Mouse (Mus musculus): ENCODE results near the gene Atp6v0d1. TPM values are rescaled to one million over a fixed set of nuclear protein-coding genes. Genes with fewer than 3 reads are reported as not detected.

The Atp6v0d1 gene
- polyA plus RNA-seq, 1 experiment from 2014 or later, result 140 TPM

DNA sequence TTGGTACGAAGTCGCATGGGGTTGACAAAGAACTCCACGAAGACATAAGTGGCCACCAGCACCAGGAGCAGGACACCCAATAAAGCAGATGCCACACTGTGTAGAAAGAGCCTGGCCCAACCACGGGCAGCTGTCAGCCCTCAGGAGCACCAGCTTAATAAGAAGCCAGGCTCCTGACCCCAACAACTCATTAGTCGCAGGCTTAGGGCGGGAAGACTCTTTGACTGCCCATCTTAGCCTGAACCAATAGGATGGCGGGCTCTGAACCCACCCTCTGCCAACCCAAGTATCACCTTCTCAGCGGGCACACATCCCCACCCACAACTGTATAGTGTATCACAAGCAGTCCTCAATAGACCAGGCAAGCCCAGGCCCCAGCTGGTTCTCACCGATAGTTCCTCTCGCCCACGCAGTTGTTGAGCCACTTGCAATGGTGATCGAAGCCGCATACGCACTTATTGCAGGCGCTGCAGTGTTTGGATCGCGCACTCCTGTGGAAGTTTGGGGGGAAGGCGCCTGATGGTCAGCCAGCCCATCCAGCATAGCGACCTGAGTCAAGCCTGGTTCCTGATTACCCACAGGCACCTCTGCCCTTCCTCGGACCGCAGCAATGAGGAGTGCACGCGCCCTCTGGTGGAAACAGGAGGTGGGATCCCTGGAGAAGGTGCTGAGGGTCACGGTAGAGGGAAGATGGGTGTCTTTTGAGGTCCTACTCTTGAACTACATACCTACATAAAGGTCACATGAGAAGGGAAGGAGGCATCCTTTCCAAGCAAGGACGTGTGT is 89.0 kb downstream of the Atp6v0d1 start:
- 0 out of 2 replicates have a peak, but pooled peaks cover 8% of the 10 kb centered on the region for H3K4me1 ChIP-seq (replicated peaks; ENCODE audit: control insufficient read depth, insufficient read depth, low read length)
- H3K4me3 ChIP-seq (ENCODE audit: low read depth, low read length), result no peak overlapping the region
- TF ChIP-seq CTCF (IDR thresholded peaks at IDR 0.05; ENCODE audit: low read depth), result peak; percentile 95
- no peak for ATAC-seq
- H3K4me2 ChIP-seq (replicated peaks; ENCODE audit: low read depth), result no peak overlapping the region
- H3K9ac ChIP-seq (ENCODE audit: low read depth, low read length), result no peak overlapping the region
- no peak overlapping the region for H3K27ac ChIP-seq (ENCODE audit: low read depth, low read length)
- WGBS, result 44% methylated on average over 25 of the region's 25 CpGs
- peaks cover 23% of the 10 kb centered on the region; the same call in 1 of the 2 replicates for H3K36me3 ChIP-seq (ENCODE audit: control insufficient read depth, insufficient read depth)
- H3K27me3 ChIP-seq (replicated peaks; ENCODE audit: control insufficient read depth, insufficient read depth, low read length), result no peaks in the 10 kb centered on the region
- H3K9me3 ChIP-seq (ENCODE audit: control insufficient read depth), result no peaks in the 10 kb centered on the region

DNA sequence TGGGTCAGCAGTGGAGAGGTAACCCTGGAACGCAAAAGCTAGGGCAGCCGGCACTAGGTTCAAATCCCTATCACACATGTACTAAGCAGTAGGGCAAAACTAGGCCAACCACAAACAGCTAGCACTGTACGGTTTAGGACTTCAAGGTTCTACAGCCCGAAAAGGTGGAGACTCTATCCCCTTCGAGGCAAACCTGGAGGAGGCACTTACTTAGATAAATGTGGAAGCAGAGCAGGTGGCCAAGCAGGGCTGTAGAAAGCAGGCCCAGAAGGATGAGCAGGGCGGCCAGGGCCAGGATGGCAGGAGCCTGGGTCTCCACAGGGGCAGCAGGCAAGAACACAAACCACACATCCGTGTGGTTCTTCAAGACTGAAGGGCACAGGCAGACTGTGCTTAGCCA is 89.7 kb downstream of the Atp6v0d1 start:
- no peak for ATAC-seq
- no peak for TF ChIP-seq CTCF (IDR thresholded peaks at IDR 0.05; ENCODE audit: low read depth)
- Histone ChIP-seq H3K36me3 (ENCODE audit: control insufficient read depth, insufficient read depth) (peaks cover 23% of the 10 kb centered on the region; the same call in 1 of the 2 replicates), H3K27ac (ENCODE audit: low read depth, low read length) (no peak overlapping the region), H3K4me3 (ENCODE audit: low read depth, low read length) (no peak overlapping the region), H3K9ac (ENCODE audit: low read depth, low read length) (no peak overlapping the region), H3K4me1 (replicated peaks; ENCODE audit: control insufficient read depth, insufficient read depth, low read length) (peaks cover 11% of the 10 kb centered on the region; the same call in 1 of the 2 replicates), H3K4me2 (replicated peaks; ENCODE audit: low read depth) (no peak overlapping the region), H3K27me3 (replicated peaks; ENCODE audit: control insufficient read depth, insufficient read depth, low read length) (no peaks in the 10 kb centered on the region), H3K9me3 (ENCODE audit: control insufficient read depth) (no peaks in the 10 kb centered on the region)
- WGBS, result 95% methylated on average over 7 of the region's 7 CpGs

DNA sequence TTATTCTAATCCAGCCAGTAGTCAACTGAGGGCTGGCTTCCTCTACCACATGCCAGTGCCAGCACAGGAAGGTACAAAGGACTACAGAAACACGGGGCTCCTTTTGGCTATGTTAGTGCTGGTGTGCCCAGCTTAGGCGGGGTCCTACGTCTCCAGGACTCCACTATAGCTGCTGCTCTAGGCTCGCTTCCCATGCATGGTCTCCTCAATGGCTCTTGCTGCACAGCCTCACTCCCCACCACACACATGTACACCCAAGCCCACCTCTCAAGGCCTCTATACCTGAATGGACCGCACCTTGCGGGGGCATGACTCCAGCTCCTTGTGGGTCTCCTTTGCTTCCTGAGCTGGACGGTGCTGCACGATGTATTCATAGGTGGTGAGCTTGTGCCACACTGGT is 90.1 kb downstream of the Atp6v0d1 start:
- Histone ChIP-seq H3K4me3 (ENCODE audit: low read depth, low read length) (no peak overlapping the region), H3K27me3 (replicated peaks; ENCODE audit: control insufficient read depth, insufficient read depth, low read length) (no peaks in the 10 kb centered on the region), H3K27ac (ENCODE audit: low read depth, low read length) (no peak overlapping the region), H3K9ac (ENCODE audit: low read depth, low read length) (no peak overlapping the region), H3K9me3 (ENCODE audit: control insufficient read depth) (no peaks in the 10 kb centered on the region), H3K4me1 (replicated peaks; ENCODE audit: control insufficient read depth, insufficient read depth, low read length) (peaks cover 11% of the 10 kb centered on the region; the same call in 1 of the 2 replicates), H3K36me3 (ENCODE audit: control insufficient read depth, insufficient read depth) (peaks cover 23% of the 10 kb centered on the region; the same call in 1 of the 2 replicates), H3K4me2 (replicated peaks; ENCODE audit: low read depth) (no peak overlapping the region)
- WGBS, result 95% methylated on average over 8 of the region's 8 CpGs
- no peak for TF ChIP-seq CTCF (IDR thresholded peaks at IDR 0.05; ENCODE audit: low read depth)
- ATAC-seq, result no peak

DNA sequence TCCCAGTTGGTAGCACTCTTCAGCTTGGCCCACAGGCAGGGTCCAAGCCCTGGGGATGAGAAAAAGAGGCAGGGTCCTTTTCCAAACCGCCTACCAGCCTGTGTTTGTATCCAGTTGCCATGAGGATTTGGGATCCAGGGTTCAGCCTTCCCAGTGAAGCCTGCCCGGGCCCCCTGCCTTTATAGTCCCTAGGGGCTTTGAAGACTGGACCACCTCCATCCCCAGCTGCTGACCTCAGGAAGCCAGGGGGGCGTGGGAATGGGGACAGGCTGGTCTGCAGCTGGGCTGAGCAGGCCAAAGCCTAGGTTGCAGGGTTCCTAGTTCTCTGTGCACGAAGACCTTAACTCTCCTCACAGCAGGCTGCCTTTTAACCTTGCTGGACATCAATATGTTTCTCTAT is 90.6 kb downstream of the Atp6v0d1 start:
- Histone ChIP-seq H3K36me3 (ENCODE audit: control insufficient read depth, insufficient read depth) (peaks cover 23% of the 10 kb centered on the region; the same call in 1 of the 2 replicates), H3K4me2 (replicated peaks; ENCODE audit: low read depth) (no peak overlapping the region), H3K9ac (ENCODE audit: low read depth, low read length) (no peak overlapping the region), H3K4me1 (replicated peaks; ENCODE audit: control insufficient read depth, insufficient read depth, low read length) (peaks cover 13% of the 10 kb centered on the region; the same call in 1 of the 2 replicates), H3K27ac (ENCODE audit: low read depth, low read length) (no peak overlapping the region), H3K4me3 (ENCODE audit: low read depth, low read length) (no peak overlapping the region), H3K27me3 (replicated peaks; ENCODE audit: control insufficient read depth, insufficient read depth, low read length) (no peaks in the 10 kb centered on the region), H3K9me3 (ENCODE audit: control insufficient read depth) (no peaks in the 10 kb centered on the region)
- ATAC-seq, result no peak
- TF ChIP-seq CTCF (IDR thresholded peaks at IDR 0.05; ENCODE audit: low read depth), result no peak
- WGBS, result 80% methylated on average over 4 of the region's 4 CpGs

DNA sequence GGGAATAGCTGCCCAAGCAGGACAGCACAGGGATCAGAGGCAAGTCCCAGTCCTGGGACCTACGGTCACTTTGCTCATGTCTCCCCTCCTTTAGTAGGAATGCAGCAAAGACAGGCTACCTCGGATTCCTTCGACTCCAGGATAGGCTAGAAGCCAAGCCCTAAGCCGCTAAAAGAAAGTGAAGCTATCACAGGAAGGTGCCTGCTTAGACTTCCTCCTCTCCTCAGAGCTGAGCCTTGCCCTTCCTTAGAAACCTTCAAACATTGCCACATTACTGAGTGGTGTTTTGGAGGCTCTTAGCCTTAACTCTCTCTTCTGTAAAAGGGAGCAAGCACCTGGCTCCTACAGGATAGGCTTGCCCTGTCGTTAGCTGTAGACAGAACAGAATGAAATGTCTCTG is 91.2 kb downstream of the Atp6v0d1 start:
- peaks cover 23% of the 10 kb centered on the region; the same call in 1 of the 2 replicates for H3K36me3 ChIP-seq (ENCODE audit: control insufficient read depth, insufficient read depth)
- peak overlapping the region; percentile 52 for H3K4me2 ChIP-seq (replicated peaks; ENCODE audit: low read depth)
- H3K27ac ChIP-seq (ENCODE audit: low read depth, low read length), result no peak overlapping the region
- 24% methylated on average over 5 of the region's 5 CpGs for WGBS
- peaks cover 18% of the 10 kb centered on the region; the same call in 1 of the 2 replicates for H3K4me1 ChIP-seq (replicated peaks; ENCODE audit: control insufficient read depth, insufficient read depth, low read length)
- TF ChIP-seq CTCF (IDR thresholded peaks at IDR 0.05; ENCODE audit: low read depth), result no peak
- H3K9me3 ChIP-seq (ENCODE audit: control insufficient read depth), result no peaks in the 10 kb centered on the region
- H3K9ac ChIP-seq (ENCODE audit: low read depth, low read length), result no peak overlapping the region
- no peaks in the 10 kb centered on the region for H3K27me3 ChIP-seq (replicated peaks; ENCODE audit: control insufficient read depth, insufficient read depth, low read length)
- no peak for ATAC-seq
- no peak overlapping the region for H3K4me3 ChIP-seq (ENCODE audit: low read depth, low read length)

MicroRNA genes within 50 kb of the gene (microRNA counts, 519-probe panel; counts per million panel counts)
- microRNA mmu-miR-1966, result 3,744 counts per million, percentile 49 among the panel's probes with 10 or more counts

Small RNA genes within 50 kb of the gene (microRNA-seq; reads per million reads assigned to microRNA genes)
- not detected for gene Mir1966

Other genes with a start within 250 kb of the Atp6v0d1 start
- 3.8 and 3.9 TPM in 2 replicates for gene Lrrc29, start 239.8 kb downstream of the Atp6v0d1 start, polyA plus RNA-seq (2015; fragmentation: Nextera tagmentation; extraction: Ambion mirVana)
- gene Tmem208, start 239.7 kb downstream of the Atp6v0d1 start, polyA plus RNA-seq (2015; fragmentation: Nextera tagmentation; extraction: Ambion mirVana), result 167 and 184 TPM in 2 replicates
- gene Fhod1, start 218.1 kb downstream of the Atp6v0d1 start, polyA plus RNA-seq (2015; fragmentation: Nextera tagmentation; extraction: Ambion mirVana), result 1.3 and 1.6 TPM in 2 replicates
- gene Slc9a5, start 217.2 kb downstream of the Atp6v0d1 start, polyA plus RNA-seq (2015; fragmentation: Nextera tagmentation; extraction: Ambion mirVana), result 0.31 and 0.40 TPM in 2 replicates
- gene Plekhg4, start 192.8 kb downstream of the Atp6v0d1 start, polyA plus RNA-seq (2015; fragmentation: Nextera tagmentation; extraction: Ambion mirVana), result 0.13 and 0.20 TPM in 2 replicates
- gene Kctd19, start 152.5 kb downstream of the Atp6v0d1 start, polyA plus RNA-seq (2015; fragmentation: Nextera tagmentation; extraction: Ambion mirVana), result 0.07 and 0.13 TPM in 2 replicates
- 0.10 and 0.20 TPM in 2 replicates for gene Lrrc36, start 152.5 kb downstream of the Atp6v0d1 start, polyA plus RNA-seq (2015; fragmentation: Nextera tagmentation; extraction: Ambion mirVana)
- 67.9 and 78.5 TPM in 2 replicates for gene Tppp3, start 94.5 kb downstream of the Atp6v0d1 start, polyA plus RNA-seq (2015; fragmentation: Nextera tagmentation; extraction: Ambion mirVana)
- 6.4 and 7.1 TPM in 2 replicates for gene Zdhhc1, start 69.1 kb downstream of the Atp6v0d1 start, polyA plus RNA-seq (2015; fragmentation: Nextera tagmentation; extraction: Ambion mirVana)
- gene Hsd11b2, start 47.3 kb downstream of the Atp6v0d1 start, polyA plus RNA-seq (2015; fragmentation: Nextera tagmentation; extraction: Ambion mirVana), result 1.1 and 4.1 TPM in 2 replicates
- gene Ripor1, start 39.2 kb upstream of the Atp6v0d1 start, polyA plus RNA-seq (2015; fragmentation: Nextera tagmentation; extraction: Ambion mirVana), result 10.2 and 10.3 TPM in 2 replicates
- gene Ctcf, start 70.5 kb upstream of the Atp6v0d1 start, polyA plus RNA-seq (2015; fragmentation: Nextera tagmentation; extraction: Ambion mirVana), result 42.2 and 44.7 TPM in 2 replicates
- 0.43 and 1.1 TPM in 2 replicates for gene Agrp, start 71.3 kb upstream of the Atp6v0d1 start, polyA plus RNA-seq (2015; fragmentation: Nextera tagmentation; extraction: Ambion mirVana)
- 0.73 and 0.77 TPM in 2 replicates for gene Carmil2, start 120.2 kb upstream of the Atp6v0d1 start, polyA plus RNA-seq (2015; fragmentation: Nextera tagmentation; extraction: Ambion mirVana)
- gene Acd, start 135.1 kb upstream of the Atp6v0d1 start, polyA plus RNA-seq (2015; fragmentation: Nextera tagmentation; extraction: Ambion mirVana), result 35.4 and 35.5 TPM in 2 replicates
- gene Pard6a, start 135.1 kb upstream of the Atp6v0d1 start, polyA plus RNA-seq (2015; fragmentation: Nextera tagmentation; extraction: Ambion mirVana), result 8.8 and 9.7 TPM in 2 replicates
- gene 4933405L10Rik, start 141.6 kb upstream of the Atp6v0d1 start, polyA plus RNA-seq (2015; fragmentation: Nextera tagmentation; extraction: Ambion mirVana), result not detected in 2 replicates
- gene Enkd1, start 142.2 kb upstream of the Atp6v0d1 start, polyA plus RNA-seq (2015; fragmentation: Nextera tagmentation; extraction: Ambion mirVana), result 3.8 and 3.9 TPM in 2 replicates
- gene Gfod2, start 192.6 kb upstream of the Atp6v0d1 start, polyA plus RNA-seq (2015; fragmentation: Nextera tagmentation; extraction: Ambion mirVana), result 4.0 and 4.4 TPM in 2 replicates

All from intestine, postnatal 0 days (tissue).